Mouse (Mus musculus) testis, postnatal 14 days (tissue): ENCODE measurements around the gene Prpf38b.

Experiments used
- DNase-seq: peaks from one replicate; pipeline ENCODE4 v3.0.0; 2021; ENCODE audit warnings: low spot score

Prpf38b gene

GRCm38 (mm10) chr3:108911548-108912413 is at the start of gene Prpf38b:
Gene Prpf38b, minus strand, starts transcription at chr3:108911727.
- DNase-seq = peak; percentile 97

GRCm38 (mm10) chr3:108961226-108961625 is 49.7 kb upstream of the Prpf38b start:
- DNase-seq = no peak

DNA sequence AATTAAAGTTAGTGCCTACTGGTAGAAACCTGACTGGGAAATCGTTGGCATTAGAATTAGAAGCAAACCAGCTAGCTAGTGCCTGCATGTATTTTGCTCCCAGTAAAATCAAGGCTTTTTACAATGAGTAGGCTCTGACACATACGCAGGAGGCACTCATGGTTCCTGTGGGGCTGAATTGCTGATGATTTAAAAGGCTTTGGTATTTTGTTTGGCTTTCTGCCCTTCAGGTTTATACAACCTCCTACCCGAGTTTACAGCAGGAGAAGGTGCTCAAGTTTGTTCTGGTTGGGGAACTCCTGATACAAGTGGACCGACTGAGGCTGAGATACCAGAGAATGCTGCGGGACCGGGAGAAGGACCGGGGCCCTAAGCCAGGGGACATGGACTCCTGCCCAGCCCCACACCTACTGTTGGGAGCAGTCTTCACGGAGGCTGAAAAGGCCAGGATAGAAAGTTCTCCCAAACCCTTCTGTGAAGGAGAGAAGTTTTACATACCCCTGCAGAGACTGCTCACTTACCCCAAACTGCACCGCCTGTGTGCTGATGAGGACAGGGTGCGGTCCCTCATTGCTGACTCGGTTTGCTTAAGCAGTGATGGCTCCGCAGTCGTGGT is 48.3 kb upstream of the Prpf38b start:
- no peak for DNase-seq

- no peak for DNase-seq
Observed at GRCm38 (mm10) chr3:108957976-108958375, 46.4 kb upstream of the Prpf38b start.

DNA sequence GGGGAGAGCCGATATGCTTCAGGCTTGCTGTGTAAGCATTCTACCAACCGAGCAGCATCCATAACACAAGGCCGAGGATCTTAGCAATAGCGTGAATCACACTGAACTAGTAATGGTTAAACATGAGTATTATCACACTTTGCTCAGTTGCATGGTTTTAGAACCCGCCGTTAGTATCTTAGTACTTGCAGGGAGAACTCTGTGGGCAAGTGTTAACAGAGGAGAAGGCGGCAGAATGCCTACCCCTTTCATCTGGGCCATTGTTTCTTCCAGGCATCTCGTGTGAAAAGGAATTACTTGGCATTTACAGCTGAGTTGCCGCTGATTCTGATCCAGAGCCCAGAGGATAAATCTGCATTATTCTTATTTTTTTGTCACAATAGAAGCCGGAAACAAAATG is 29.5 kb upstream of the Prpf38b start:
- DNase-seq = no peak

GRCm38 (mm10) chr3:108940001-108940633 is 28.6 kb upstream of the Prpf38b start, which contains the start of gene Gm9857:
Gene Gm9857, minus strand, starts transcription at chr3:108940445.
- peak; percentile 87 for DNase-seq

DNA sequence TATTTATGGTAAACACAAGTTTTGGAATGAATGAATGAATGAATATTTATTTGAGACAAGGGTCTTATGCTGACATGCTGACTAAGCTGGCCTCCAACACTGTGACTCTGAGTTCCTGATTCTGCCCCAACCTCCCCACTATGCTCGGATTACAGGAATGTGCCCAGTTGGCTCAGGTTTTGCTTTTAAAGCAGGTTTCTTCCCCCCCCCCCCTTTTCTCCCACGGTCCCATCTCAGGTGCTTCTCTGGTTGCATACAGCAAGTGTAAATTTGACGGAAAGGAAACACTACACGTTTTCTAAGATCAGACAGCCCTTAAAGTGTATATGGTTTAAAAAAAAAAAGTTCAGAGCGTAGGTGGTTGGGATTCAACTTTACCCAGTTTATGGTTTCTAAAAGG is 28.0 kb upstream of the Prpf38b start, which contains the start of gene Henmt1:
Gene Henmt1, plus strand, starts transcription at position 301 of the 400 bp plus-strand sequence.
- DNase-seq = no peak

- no peak for DNase-seq
Observed at GRCm38 (mm10) chr3:108938691-108939090, 27.2 kb upstream of the Prpf38b start.

DNA sequence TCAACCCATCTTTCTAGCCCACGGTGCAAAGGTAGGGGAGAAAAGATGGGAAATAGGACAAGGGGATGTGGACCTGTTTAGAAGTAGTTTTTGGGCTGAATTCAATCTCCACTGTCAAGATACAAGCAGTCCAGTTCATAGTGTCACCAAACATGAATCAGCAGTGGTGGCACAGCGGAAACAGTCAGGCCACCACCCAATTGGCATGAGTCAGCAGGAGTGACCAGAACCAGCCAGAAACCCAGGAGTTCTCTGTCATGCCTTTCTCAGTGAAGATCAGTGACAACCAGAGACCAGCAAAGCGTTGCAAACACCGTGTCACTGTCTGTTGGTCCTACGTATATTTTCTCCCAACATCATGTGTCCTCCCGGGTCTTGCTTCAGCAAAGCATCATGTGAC is 22.0 kb upstream of the Prpf38b start:
- DNase-seq = no peak

- no peak for DNase-seq
Observed at GRCm38 (mm10) chr3:108926308-108926707, 14.8 kb upstream of the Prpf38b start.

- no peak for DNase-seq
Observed at GRCm38 (mm10) chr3:108925677-108926076, 14.2 kb upstream of the Prpf38b start.

GRCm38 (mm10) chr3:108921822-108922221 is 10.3 kb upstream of the Prpf38b start:
- DNase-seq = no peak

DNA sequence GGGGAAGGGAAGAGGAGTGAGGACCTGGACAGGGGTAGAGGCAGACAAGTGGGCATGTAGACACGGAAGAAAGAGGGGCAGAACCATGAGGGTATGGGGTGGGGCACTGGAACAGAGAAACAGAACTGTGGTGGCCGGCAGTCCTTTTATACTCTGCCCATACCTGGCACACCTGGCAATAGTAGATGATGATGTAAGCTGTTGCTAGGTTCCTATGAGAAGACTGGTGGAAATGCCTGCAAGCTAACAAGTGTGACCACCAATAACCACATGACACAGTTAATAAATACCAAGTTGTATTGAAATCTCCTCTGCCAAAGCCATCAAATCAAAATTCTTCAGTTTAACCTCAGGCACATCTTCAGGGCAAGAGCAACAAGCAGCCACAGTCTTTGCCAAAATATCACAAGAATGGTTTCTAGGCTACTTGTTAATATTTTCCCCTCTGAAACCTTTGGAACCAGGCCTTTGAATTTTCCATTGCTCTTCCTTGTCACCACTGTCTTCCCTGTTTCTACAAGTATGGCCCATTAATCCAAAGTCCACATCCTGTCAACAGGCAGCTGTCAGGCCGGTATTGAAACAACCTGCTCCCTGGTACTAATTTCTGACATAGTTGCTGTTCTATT is 9.0 kb upstream of the Prpf38b start:
- DNase-seq = no peak

DNA sequence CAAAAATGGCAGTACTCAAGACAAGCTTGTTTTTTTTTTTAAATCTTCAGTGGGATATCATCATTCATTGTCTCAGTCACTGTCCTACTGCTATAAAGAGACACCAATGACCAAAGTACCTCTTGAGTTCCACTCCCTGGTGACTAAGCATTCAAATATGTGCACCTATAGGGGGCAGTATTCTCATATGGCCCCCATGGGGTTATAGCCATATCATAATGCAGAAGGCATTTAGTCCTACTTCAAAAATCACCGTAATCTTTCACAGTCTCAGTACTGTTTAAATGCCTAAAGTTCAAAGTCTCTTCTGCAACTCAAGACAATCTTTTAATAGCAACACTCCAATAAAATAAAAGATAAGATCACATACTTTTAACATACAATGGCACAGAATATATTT is 7.3 kb upstream of the Prpf38b start:
- no peak for DNase-seq

DNA sequence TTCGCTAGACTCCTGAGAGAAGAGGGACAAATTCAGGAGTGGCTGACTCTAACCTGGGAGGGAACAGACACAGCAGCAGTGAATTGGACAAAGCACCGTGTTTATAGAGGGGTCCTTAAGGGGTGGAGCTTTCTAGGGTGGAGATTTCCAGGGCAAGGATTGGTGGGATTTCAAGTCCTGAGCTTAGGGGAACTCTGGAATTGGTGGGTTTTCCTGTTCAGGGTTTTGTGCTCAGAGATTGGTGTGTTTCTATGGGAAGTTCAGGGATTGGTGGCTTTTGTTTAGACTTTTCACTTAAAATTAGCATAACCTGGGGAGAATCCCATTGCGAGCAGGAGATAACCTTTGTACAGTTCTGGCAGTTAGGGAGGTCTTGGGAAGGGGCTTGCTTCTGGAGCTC is 6.5 kb upstream of the Prpf38b start:
- no peak for DNase-seq

- DNase-seq = no peak
Observed at GRCm38 (mm10) chr3:108916857-108917256, 5.3 kb upstream of the Prpf38b start.

DNA sequence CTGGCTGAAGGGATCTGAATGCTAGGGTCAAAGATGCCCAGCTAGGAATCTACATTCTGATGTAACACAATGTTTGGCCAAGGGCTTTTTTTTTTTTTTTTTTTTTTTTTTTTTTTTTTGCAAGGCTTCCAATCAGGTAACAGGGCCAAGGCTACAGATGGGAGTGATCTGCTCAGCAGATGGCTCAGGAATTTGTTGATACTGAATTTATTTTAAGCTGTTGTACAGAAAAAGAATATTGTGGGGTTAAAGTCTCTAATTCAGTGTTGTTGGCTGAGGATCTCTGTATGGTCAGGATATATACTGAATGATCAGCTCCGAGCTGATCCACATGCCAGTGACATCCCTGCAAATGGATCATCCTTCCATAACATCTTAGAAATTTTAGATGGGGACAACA is 4.5 kb upstream of the Prpf38b start:
- no peak for DNase-seq

- DNase-seq = peak; percentile 71
Observed at GRCm38 (mm10) chr3:108911081-108911547, 413 bp downstream of the Prpf38b start.

- no peak for DNase-seq
Observed at GRCm38 (mm10) chr3:108910303-108911080, 1.0 kb downstream of the Prpf38b start.

DNA sequence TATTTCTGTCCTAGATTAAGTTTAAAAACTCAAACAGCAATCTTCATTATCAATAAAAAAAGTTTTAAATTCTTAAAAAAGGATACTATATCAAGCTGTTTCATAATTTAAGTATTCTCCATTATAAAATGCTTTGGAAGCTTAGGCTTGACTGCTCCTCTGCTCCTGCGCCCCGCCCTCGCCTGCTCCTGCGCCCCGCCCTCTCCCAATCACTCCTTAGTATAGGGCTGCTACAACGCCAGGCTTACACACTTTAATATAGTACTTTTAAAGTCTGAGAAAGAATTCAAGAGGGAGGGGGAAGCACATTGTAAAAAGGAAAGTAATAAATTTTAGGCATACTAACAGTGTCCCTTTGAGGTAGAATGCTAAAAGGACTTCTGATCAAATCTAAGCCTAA is 8.6 kb downstream of the Prpf38b start:
- no peak for DNase-seq

DNA sequence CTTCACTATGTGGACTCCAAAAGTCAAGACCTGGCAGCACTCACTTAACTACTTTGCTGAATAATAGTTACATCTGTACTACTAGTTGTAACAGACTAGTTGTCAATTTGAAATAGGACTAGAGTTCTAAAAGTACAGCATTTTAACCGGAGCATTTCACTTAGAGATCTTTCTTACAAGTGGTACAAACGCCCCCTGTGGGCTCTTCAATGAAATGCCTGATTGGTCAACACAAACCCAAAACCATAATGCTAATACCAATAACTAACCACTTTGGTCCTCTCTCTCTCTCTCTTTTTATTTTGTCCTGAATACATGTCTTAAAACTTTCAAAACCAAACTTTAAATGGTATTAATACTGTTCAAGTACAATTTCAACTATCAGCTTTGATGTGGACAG is 9.5 kb downstream of the Prpf38b start:
- no peak for DNase-seq
